Mouse (Mus musculus) right cerebral cortex, adult 18-20 months (tissue): ENCODE results near the gene Dctn2.

ENCODE experiments used
- DNase-seq: peaks from one replicate; pipeline ENCODE4 v3.0.0; 2022; ENCODE audit warnings: mixed read lengths

Gene Dctn2

DNA sequence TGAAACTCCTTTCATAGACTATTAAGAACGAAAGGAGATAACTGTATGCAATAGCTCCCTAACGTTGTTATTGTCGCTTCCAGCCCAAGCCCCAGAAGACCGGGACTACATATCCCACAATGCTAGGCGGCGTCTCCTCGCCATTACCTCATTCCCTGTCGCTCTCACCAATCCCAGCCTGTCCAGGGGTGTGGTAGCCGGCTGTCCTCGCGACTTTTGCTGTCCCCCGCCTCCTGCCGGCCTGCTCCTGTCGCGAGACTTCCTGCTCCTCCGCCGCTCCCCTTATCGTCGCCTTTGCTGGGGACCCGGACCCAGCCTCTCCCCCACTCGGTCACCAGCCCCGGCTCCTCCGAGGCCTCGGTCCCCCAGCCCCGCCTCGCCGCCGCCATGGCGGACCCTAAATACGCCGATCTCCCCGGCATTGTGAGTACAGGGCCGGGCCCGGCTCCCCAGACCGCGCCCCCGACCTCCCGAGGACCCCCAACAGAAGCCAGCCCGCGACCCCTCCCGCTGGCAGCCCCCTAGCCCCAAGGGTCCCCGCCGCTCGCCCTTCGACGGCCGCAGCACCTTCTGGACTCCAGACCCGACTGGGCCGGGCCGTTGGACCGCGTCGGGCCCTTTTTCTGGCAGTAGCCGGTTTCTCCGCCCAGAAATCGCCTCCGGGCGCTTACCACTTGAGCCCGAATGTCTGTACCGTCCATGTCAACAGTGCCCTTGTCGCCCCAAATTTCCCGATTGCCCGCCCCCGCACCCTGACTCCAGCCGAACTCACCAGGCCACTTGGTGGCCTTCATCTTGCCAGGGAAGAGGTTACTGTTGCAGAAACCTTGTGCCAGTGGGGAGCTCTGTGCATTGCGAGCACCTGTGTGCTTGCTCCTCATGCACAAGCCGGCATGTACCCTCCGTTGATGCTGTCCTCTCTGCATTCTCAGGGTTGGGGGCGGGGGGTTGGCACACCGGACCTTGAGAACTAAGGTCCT is at the start of gene Dctn2:
Gene Dctn2 (plus strand): TSS at position 257 of the 980 bp plus-strand sequence.
- peak; percentile 97 for DNase-seq

DNA sequence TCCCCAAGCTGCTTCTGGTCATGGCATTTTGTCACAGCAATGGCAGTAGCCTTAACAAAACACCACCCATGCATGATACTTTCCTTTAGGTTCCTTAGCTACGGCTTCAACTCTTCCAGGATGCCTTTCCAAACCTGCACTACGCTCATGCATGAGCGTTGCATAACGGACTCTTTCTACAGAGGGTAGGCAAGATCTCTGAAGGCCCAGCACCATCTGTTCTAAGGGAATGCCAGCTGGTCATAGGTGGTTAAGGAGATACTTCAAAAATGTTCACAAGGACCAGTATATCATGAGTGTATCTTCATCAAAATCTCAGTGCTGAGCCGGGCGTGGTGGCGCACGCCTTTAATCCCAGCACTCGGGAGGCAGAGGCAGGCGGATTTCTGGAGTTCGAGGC is 49.7 kb upstream of the Dctn2 start:
- peak; percentile 69 for DNase-seq

DNA sequence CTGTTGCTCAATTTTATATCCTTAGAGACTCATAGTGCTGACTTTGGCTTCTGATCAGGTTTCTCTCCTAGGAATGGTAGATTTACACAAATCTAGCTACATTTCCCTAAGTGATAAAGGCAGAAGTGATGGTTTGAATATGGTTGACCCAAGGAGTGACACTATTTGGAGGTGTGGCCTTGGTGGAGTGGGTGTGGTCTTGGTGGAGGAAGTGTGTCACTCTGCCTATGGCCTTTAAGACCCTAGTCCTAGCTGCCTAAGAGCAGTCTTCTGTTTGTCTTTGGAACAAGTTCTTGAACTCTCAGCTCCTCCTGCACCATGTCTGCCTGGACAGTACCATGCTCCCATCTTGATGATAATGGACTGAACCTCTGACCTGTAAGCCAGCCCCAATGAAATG is 49.0 kb upstream of the Dctn2 start:
- DNase-seq, result no peak

DNA sequence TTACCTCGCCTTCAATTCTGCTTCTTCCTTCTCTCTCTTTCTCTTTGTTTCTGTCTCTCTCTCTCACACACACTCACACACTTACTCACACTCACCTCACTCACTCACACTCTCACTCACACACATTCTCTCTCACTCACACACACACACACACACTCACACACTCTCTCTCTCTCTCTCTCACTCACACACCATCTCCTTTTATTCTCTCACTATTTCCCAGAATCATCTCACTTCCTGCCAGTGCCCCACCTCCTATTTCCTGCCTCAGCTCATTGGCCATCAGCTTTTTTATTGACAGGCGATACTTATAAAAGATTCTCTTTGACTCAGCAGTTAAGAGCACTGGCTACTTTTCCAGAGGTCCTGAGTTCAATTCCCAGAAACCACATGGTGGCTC is 47.8 kb upstream of the Dctn2 start:
- no peak for DNase-seq

DNA sequence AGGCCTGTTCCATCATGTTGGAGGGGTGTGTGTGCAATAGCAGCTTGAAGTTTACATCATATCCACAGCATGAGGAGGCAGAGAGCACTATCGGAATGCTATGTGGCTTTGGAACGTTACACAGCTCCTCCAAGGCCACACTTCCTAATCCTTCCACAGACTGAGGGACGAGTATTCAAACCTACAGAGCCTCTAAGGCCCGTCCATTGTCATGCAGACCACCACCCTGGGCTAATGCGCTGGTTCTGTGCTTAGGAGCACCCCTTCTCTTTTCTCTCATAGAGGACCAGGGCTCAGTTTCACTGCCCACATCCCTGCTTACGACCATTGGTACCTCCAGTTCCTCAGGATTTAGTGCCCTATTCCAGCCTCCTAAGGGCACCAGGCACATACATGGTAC is 41.0 kb upstream of the Dctn2 start:
- DNase-seq, result no peak

DNA sequence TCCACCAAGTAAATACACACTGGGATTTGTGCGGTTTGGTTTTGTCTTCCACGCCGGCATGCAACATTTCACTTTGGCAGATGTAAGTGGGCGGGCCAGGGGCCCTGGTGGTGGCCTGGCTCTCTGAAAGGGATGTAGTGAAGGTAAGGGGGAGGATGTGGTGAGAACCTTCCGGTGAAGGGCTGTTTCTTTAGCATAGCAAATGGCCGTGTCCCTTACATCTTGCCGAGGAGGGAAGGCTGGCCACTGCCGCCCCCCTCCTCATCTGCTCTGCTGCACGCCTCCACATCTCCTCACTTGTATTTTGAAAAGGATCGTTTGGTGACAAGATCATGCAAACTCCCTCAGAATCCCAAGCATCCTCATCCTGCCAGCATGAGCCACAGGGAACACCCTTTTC is 40.4 kb upstream of the Dctn2 start:
- DNase-seq, result peak; percentile 74

DNA sequence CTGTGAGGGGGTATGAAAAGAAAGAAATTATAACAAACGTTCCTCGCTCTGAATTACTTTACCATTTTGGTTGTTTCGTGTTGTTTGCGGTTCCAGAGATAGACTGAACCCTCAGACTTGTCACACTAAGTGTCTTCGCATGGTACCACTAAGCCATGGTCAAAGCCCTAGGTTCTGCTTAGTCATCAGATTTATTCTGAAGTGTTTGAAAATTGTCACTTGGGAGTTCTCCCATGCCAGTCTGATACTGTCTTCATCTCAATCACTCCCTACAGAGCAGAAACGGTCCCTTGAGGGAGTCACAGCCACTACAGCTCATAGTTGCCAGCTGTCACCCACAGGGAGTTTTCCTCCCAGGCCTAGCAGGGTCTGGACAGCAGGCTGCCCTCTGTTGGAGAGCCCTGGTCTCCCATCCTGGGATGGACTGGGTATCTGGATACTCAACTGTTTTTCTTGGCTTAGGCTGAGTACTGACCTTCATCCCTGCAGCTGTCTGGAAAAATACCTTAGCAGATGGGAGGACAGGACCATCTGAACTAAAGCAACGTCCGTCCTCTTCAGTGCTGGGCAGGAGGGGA is 39.8 kb upstream of the Dctn2 start:
- DNase-seq, result no peak

DNA sequence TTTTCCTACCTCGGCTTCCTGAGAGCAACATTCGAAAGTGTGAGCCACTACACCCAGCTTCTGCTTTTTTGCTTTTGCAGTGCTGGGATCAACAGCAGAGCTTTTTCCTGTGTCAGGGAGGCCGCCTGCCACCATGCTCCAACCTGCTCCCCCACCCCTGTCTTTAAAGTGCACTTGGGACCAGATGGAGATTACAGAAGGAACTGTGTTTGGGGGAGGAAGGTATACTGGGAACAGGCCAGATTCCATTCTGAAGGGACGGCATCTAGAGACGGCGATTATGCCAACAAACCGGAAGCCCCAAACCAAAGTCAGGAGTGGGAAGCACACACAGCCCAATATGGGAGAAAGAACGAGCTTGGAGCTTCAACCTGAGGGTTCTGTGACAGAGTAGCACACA is 39.0 kb upstream of the Dctn2 start:
- no peak for DNase-seq

DNA sequence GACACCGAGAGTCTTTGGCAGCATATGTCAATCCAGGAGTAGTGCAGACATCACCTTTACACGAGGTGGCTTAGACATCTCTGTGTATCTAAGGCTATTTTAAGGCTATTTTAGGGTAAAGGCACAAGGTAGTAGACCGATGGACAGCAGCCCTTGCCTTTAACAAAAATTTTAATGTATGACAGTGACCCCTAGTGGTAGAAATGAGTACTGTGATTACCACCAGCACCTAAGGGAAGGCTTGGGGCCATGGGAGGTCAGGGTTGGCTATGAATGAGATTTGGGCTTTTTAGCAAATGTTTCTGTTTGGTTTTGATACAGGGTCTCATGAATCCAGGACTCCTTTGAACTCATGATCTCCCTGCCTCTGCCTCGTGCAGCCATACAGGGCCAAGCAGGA is 37.3 kb upstream of the Dctn2 start:
- DNase-seq, result peak; percentile 56

DNA sequence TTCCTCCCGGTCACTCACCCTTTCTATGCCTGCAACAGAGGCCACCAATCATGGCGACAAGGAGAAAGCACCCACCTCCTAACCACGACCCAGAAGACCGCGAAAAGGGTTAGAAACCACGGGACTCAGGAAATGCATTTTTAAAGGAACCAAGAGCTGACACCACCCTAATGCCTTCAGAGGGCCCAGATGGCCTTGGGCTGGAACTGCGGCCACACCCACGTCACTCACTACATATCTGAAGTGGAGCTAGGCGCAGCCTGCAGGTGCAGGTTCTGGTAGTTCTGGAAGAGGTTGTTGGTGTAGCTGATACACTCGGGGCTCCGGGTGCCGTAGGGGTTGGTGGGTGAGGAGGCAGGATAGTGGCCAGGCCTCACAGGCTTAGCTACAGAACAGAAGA is 35.5 kb upstream of the Dctn2 start:
- DNase-seq, result no peak

DNA sequence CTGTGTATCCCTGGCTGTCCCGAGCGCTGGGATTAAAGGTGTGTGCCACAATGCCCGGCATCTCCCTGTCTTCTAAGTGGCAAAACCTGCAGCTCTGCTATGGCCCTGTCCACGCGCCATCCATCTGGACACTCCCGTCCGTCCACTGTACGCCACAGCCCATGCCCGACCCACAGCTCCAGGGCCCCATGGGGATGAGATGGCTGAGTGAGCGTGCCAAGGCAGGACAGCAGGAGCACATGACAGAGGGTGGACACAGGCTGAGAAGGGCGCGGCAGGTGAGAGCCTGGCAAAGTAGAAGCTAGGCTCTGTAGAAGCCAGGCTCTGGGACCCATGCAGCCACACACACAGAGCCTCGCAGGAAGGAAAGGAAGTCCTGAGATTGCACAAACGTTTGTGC is 34.4 kb upstream of the Dctn2 start:
- DNase-seq, result no peak

DNA sequence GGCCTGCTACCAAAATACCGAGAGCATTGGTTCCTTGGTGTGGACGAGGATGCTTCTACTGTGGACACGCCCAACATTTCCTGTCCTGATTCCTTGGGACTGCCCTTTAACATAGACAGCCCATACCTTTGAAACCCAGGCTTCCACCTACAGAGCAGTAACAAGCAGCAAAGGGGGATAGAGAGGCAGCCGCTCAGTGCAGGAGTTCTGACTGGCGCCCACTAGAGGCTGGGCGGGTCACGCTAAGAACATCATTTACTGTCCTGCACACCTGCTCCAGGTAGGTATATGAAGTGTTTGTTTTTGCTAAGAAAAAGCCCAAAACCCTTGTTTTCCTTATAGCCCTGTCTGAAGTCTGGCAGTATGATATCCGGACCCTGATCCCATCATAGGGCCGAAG is 33.0 kb upstream of the Dctn2 start:
- DNase-seq, result no peak

DNA sequence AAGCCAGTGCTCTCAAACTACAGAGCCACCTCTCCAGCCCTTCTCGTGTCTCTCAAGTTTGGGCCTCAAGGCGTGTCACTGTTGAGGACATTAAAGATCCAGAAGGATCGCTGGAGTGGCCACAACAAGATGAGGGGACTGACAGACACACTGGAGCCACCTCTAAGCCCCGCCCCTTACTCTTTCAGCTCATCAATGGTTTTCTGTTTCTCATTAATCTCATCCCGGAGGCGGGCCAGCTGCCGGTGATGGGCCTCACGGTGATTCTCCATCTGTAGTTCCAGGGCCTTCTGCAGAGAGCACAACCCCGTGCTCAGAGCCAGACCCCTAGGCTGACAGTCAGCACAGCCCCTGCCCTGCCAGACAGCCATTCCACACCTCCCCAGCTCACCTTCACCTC is 29.6 kb upstream of the Dctn2 start:
- no peak for DNase-seq

DNA sequence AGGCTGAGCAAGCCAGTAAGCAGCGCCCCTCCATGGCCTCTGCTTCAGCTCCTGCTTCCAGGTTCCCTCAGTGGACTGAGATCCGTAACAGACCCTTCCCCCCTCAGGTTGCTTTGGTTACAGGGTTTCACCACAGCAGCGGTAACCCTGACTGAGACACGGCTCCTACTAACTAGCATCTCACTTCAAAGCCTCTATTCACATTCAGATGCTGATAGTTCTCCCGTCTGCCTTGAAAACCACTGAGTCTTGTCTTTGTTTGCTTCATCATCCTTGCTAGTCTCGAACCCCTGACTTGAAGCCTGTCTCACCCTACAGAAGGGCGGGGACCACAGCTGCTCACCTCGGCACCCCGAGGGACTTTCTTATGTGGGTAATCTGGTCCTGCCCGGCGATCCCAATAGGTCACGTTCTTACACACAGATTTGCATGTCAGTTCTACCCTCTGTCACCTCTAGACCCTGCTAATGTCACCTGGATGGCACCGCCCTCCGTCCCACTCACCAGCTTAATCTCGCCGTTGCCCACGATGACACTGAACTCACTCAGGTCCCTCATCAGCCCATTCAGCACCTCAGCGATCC is 27.8 kb upstream of the Dctn2 start:
- DNase-seq, result no peak

DNA sequence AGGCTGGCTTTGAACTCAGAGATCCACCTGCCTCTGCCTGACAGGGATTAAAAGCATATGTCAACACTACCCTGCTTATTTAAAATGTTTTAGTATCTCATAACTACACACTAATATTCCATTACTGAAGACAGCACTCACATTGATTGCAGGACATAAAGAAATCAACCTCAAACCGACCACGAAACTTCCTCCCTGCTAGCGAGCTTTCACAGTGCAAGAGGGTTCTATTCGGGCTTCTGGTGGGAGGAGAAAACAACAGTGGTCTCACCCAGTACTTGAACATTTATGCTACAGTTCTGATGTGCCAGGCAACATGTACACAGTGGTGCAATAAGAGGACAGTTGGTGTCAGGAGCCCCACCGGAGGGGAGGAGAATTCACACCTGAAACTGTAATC is 15.4 kb upstream of the Dctn2 start:
- no peak for DNase-seq

DNA sequence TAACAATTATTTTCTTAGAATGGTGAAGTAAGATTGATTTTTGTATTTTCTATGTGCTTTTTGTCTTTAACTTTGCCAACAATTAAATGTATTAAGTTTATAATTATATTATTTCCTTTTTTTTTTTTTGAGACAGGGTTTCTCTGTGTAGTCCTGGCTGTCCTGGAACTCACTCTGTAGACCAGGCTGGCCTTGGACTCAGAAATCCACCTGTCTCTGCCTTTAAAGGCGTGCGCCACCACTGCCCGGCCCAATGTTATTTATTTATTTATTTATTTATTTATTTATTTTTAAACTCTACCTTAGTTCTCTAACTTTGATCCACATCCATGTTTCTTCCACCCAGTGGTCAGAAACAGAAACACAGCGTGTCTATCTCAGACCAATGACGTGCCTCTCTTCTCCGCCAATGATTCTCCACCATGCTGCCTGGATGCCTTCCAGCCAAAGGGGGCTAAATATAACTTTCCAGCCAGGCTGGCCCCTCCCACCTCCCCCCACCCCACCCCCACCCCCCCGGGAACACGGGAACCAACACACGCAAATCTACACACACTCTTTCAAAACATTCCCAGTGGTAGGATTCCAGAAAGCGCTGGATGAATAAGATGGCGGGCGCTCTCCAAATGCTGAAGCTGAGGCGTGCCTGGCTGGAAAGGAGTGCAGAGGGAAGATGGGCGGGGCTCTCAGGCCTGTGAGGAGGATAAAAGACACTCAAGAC is 10.4 kb upstream of the Dctn2 start:
- DNase-seq, result no peak

DNA sequence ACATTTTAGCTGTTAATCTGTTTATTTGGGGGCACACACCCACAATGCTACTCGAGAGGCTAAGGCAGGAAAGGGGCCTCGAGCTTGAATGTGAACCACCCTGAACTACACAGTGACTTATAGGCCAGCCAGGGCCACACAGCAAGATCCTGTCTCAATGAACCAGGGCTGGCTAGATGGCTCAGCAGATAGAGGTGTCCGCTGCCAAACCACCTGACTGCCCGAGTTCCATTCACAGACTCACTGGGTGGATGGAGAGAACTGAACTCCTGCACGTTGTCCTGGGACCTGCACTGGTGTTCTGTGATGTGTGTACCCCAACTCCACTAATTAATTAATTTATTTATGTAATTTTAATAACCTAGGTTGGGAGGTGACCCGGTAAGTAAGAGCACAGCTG is 8.4 kb upstream of the Dctn2 start:
- no peak for DNase-seq

DNA sequence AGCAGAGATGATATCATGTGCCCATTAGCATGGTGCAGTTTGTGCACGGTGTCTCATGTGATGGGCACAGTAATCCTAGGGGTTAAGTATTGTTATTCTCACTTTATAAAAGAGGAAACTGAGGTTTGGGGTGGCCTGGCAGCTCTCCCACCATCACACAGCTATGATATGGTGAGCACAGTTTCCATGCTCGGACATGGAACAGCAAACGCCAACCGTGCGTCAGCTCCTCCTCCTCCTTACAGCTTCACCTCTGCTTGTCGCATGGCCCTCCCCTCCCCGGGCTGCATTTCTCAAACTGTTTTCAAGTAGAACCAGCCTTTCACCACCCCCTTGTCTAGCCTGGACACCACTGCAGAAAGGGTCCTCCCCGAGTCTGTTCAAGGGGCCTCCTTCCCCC is 7.7 kb upstream of the Dctn2 start:
- no peak for DNase-seq

DNA sequence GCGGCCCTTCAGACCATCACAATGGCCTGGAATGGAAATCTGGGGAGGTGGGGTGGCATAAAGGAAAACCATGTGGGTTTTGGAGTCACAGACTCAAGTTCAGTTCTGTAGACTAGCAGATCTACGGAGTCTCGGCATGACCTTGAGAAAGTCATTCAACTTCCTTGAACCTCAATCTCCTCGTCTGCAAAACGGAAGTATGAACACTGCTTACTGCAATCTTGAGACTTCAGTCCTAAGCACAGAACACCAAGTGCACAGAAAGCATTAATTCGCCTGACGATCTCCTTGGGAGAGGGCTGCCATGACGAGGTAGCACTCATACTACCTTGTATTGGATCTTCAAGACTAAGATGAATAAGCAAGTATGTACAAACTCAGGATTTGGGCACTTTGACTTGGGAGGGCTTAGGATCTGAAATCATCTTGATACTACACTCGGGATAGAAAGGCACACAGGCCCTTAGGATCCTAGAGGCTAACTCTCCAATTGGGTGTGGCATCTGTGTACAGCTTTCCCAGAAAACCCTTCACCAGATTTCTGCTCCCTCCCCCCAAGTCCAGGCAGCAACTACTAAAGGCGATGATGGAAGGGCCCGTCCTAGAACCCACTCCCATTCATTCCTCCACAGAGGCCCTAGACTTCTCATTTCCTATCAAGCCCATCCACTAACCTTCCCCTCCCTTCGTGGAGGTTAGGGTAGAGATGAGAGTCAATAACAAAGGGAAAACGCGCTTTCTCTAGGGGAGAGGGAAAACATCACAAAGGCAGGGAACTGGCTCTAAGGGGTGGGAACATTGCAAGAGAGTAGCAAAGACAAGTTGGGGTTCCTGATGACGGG is 4.2 kb upstream of the Dctn2 start:
- DNase-seq, result no peak

DNA sequence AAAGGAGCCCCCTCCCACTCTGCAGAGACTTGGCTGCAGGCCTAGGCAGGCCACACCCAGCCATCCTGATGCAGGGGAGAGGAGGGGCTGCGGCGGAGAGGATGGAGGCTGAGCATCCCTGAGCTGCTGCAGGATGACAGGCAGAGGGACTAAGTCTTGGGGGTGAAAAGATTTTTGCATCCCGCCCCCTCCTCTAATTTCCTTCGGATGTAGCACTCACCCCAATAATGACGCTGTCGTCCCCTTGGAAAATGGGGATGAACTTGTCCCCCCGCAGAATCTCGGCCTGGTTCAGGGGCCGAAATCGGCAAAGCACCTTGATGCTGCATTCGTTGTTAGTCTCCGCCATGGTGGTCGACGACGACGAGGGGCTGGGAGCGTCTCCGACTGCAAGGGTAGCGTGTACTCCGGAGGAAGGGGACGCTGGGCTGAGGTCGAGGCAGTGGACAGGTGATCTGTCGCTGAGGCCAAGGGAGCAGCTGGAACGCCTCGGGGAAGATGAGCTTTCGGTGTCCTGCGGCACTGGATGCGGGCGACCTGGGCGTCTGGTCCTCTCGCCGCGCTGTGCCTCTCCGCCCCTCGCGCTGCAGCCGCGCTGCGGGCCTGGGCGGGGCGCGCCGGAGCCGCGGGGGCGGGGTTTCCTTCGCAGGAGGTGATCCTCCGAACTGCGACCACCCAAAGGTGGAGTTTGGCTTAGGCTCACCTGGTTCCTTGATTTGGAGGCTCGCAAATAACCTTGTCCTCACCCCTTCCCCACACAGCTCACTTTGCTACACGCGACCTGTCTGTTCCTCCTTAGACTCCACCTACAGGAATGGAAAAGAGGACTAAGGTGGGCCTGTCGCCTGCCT is 3.4 kb upstream of the Dctn2 start, which contains the start of gene Kif5a:
Gene Kif5a (minus strand): TSS at position 801 of the 851 bp plus-strand sequence.
- DNase-seq, result peak; percentile 83

DNA sequence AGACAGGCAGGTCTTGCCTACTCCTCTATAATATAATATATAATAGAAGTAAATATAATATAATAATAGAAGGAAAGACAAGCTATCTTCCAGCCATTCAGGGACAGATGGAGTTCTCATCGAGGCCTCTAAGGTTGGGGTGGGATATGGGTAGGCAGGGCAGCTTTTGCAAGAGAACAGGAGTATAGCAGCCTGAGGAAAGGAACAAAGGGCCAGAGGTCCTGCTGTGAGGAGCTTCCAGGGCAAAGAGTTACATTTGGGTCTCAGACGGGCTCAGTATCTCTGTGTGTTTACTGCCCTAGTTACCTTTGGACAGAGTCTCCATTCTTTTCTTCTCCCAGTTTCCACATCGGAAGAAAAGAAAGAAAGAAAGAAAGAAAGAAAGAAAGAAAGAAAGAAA is 2.5 kb upstream of the Dctn2 start:
- no peak for DNase-seq
